Mouse (Mus musculus): ENCODE data around the gene Hspa14.

DNA sequence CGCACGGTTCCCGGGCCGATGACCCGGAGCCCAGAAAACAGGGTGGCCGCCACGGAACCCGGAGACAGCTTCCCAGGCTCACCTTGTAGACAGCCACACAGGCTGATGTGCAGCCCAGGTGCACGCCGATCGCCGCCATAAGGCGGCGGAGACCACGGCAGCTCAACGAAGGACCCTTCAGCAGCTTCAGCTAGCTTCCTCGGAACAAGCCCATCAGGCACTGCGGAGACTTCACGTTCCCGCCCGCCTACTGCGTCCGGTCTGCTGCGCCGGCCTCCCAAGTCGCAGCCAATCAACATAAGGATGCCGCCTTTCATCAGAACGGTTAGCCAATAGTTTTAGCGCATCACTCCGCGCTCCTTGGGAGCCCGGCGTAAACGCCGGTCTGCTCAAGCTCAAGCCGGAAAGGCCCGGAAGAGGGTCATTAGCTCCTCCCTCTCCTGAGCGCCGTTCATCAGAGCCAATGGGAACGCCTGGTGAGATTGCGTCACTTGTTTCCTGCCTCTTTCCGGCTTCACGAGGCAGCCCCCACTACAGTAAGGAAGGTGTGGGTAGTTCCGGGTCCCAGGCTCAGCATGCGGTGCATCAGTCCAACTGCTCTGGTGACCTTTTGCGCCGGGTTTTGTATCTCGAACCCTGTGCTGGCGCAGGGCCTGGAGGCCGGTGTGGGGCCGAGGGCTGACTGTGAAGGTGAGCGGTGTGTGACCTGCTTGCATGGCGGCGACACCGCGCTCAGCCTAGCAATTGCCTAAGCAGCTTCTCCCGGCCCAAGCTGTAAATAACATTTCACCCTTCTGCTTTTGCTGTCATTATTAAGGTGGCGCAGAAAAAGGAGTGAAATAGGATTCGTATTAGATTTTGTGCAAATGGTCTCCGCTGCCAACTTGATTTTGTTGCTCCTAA lies at the start of gene Hspa14, which contains the start of the genes Gm45902 and Cdnf:
- TF ChIP-seq CTCF (IDR thresholded peaks at IDR 0.05; ENCODE audit: control insufficient read depth, insufficient read depth, low read length) = peak; percentile 5; the same call in 1 of the 2 replicates
- peak; percentile 90 for TF ChIP-seq POLR2A (IDR thresholded peaks at IDR 0.05; ENCODE audit: borderline replicate concordance, control insufficient read depth, low read depth, low read length)

Measured in bone marrow, adult 2 months (tissue).